Mouse (Mus musculus): Measurements from ENCODE around the gene Fam83d.

Fam83d gene

GRCm38 (mm10) chr2:158828124-158828523 lies 60.2 kb downstream of the Fam83d start:
- no peak for DNase-seq

- DNase-seq = no peak
Measured at GRCm38 (mm10) chr2:158829746-158830145, 61.9 kb downstream of the Fam83d start.

GRCm38 (mm10) chr2:158833221-158833620 lies 65.3 kb downstream of the Fam83d start:
- DNase-seq = no peak

- DNase-seq = no peak
Measured at GRCm38 (mm10) chr2:158833645-158834044, 65.8 kb downstream of the Fam83d start.

Data from B cell, adult 2 months (primary cell).